Mouse (Mus musculus) ZHBTc4 (cell line): ENCODE data around the gene Btbd35f8.
"Not testable (repeated sequence)": the region's sequence is repeated elsewhere in the genome, so short reads cannot be mapped to it uniquely, and the experiment has no call there.

Experiments
- DNase-seq: peaks from one replicate; pipeline ENCODE4 v3.0.0-alpha.2; 2011; ENCODE audit warnings: low read depth, low spot score

The Btbd35f8 gene

DNA sequence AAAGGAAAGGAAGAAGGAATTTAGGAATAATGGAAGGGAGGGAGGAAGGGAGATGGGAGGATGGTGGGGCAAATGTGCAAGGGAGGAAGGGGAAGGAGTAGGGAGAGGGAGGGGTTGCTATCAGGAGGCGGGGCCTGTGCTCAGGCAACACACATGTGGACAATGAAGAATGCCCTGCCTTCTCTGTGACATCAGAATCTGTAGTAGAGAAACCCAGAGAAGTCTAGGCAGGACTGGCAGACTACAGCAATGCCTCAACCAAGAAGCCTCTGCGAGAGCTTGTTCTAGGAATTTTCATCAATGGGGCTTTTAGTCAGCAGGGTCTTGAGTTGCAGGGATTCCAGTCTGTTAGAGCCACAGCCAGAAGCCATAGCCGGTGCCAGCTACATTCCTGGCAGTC is at the start of gene Btbd35f8:
Gene Btbd35f8, plus strand, starts transcription at position 301 of the 400 bp plus-strand sequence.
- not testable (repeated sequence) for DNase-seq
